Mouse (Mus musculus) left cerebral cortex, postnatal 4 days (tissue): ENCODE results near the gene Cyth1. TPM values are rescaled to one million over a fixed set of nuclear protein-coding genes. Genes with fewer than 3 reads are reported as not detected.

Experiments
- total RNA-seq, 2 experiments: library from RNA; stranded (reverse); gene quantifications; 2 replicates each; pipeline ENCODE4 v1.2.3; 2021

The Cyth1 gene
- total RNA-seq, 2 experiments from 2014 or later: 66.3 to 70.5 TPM

Other genes with a start within 250 kb of the Cyth1 start
- under 1 TPM; 0.24 to 0.52 TPM for gene Dnah17, start 118.0 kb downstream of the Cyth1 start, total RNA-seq
- 10 to 100 TPM; 27.3 to 30.2 TPM for gene Usp36, start 41.7 kb upstream of the Cyth1 start, total RNA-seq
- 1 to 10 TPM; 2.8 to 3.9 TPM for gene Cep295nl, start 93.9 kb upstream of the Cyth1 start, total RNA-seq
- 100 to 1,000 TPM; 273 to 295 TPM for gene Timp2, start 107.1 kb upstream of the Cyth1 start, total RNA-seq
- 1 to 10 TPM; 5.0 to 6.2 TPM for gene Lgals3bp, start 153.5 kb upstream of the Cyth1 start, total RNA-seq
- 10 to 100 TPM; 39.7 to 42.3 TPM for gene Cant1, start 170.5 kb upstream of the Cyth1 start, total RNA-seq
- gene C1qtnf1, start 179.6 kb upstream of the Cyth1 start, total RNA-seq: 1 to 10 TPM; 7.2 to 7.4 TPM
- 10 to 100 TPM in 1 of 2 experiments, 1 to 10 TPM in 1; 8.3 to 11.5 TPM for gene Engase, start 228.2 kb upstream of the Cyth1 start, total RNA-seq